Mouse (Mus musculus): ENCODE measurements around the gene Lrrc42. TPM values are rescaled to one million over a fixed set of nuclear protein-coding genes. Genes with fewer than 3 reads are reported as not detected.

Gene Lrrc42
- total and polyA plus RNA-seq, 3 experiments, result 5.0 to 10.1 (median 9.6) TPM

DNA sequence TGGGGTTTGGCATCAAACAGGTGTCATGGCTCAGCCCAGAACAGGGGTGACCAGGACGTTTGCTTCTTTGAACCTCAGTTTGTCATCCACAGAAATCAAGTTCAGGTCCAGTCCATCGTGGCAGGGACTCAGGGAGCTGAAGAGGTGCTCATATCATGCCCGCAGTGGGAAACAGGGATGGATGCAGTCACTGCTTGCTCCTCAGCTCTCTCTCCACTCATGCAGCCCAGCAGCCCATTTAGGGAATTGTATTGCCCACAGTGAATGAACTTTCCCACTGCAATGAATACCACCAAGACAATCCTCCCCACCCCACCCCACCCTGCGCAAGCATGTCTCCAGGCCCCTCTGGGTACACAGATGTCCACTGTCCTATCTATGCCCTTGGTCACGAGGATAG lies 41.4 kb downstream of the Lrrc42 start:
- H3K79me2 ChIP-seq (replicated peaks; ENCODE audit: control insufficient read depth, insufficient read depth, low read length), result no peaks in the 10 kb centered on the region
- H3K27ac ChIP-seq, result no peak overlapping the region
- no peaks in the 10 kb centered on the region for H3K27me3 ChIP-seq (ENCODE audit: control insufficient read depth, insufficient read depth, low read length)
- WGBS, result 77% methylated on average over 5 of the region's 5 CpGs
- H3K36me3 ChIP-seq (ENCODE audit: control insufficient read depth, insufficient read depth, low read length), result no peaks in the 10 kb centered on the region
- no peak for DNase-seq
- H3K4me3 ChIP-seq, result no peak overlapping the region
- no peak overlapping the region for H3K9ac ChIP-seq (ENCODE audit: low read depth, low read length)
- H3K4me1 ChIP-seq (ENCODE audit: control insufficient read depth, insufficient read depth, low read length), result no peaks in the 10 kb centered on the region
- intact Hi-C loops (cut with DNase I), result no loop called here
- TF ChIP-seq POLR2A (IDR thresholded peaks at IDR 0.05; ENCODE audit: insufficient read depth, low read depth, low read length), result no peak
- TF ChIP-seq CTCF (IDR thresholded peaks at IDR 0.05), result no peak
- TF ChIP-seq EP300 (IDR thresholded peaks at IDR 0.05; ENCODE audit: insufficient read depth, low read depth, low read length), result no peak

DNA sequence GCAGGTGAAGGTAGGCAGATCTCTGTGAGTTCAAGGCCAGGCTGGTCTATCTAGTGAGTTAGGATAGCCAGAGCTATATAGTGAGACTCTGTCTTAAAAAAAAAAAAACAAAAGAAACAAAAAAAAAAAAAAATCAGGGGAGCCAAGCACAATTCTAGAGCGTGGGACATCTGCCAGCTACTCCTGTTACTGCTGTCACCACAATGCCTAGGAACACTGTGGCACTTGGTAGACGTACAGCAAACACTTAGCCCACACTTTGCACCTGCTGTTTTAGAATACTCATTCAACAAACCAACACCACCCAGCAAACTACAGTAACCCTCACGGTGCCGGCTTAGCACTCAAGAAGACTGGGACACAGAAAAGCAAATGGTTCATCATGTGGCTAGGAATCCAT lies 41.9 kb downstream of the Lrrc42 start:
- TF ChIP-seq EP300 (IDR thresholded peaks at IDR 0.05; ENCODE audit: insufficient read depth, low read depth, low read length) (no peak), POLR2A (IDR thresholded peaks at IDR 0.05; ENCODE audit: insufficient read depth, low read depth, low read length) (no peak), CTCF (IDR thresholded peaks at IDR 0.05) (no peak)
- Histone ChIP-seq H3K4me1 (ENCODE audit: control insufficient read depth, insufficient read depth, low read length) (no peaks in the 10 kb centered on the region), H3K4me3 (no peak overlapping the region), H3K9ac (ENCODE audit: low read depth, low read length) (no peak overlapping the region), H3K36me3 (ENCODE audit: control insufficient read depth, insufficient read depth, low read length) (no peaks in the 10 kb centered on the region), H3K27me3 (ENCODE audit: control insufficient read depth, insufficient read depth, low read length) (no peaks in the 10 kb centered on the region), H3K79me2 (replicated peaks; ENCODE audit: control insufficient read depth, insufficient read depth, low read length) (no peaks in the 10 kb centered on the region), H3K27ac (no peak overlapping the region)
- 61% methylated on average over 4 of the region's 4 CpGs for WGBS
- intact Hi-C loops (cut with DNase I), result no loop called here
- DNase-seq, result no peak

DNA sequence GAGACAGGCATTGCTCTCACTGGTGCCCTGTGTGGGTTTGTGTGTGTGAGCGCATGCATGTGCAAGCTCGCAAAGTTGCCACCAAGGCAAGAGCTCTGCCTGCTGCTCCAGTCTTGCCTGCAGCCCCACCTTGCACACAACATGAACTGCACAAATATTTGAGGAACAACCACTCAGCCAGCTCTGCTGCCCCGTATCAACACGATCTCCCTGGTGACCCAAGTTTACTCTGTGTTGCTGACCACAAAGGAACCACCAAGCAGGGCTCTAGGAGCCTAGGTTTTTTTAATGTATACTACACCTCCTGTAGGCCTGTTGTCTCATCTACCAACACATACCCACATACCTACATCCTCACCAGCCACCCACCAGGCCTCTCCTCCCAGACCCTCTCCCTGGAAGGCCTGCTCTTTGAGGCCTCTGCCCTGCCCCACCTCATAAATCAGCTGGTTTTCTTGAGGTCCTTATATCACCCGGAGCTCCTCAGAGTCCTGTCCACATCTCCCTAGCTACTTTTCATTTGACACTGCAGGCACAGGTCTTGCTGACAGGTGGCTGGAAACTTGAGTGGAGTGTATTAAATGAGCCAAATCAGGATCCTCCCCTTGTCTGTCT lies 42.7 kb downstream of the Lrrc42 start:
- intact Hi-C loops (cut with DNase I), result no loop called here
- no peak for DNase-seq
- Histone ChIP-seq H3K36me3 (ENCODE audit: control insufficient read depth, insufficient read depth, low read length) (no peaks in the 10 kb centered on the region), H3K27ac (no peak overlapping the region), H3K27me3 (ENCODE audit: control insufficient read depth, insufficient read depth, low read length) (no peaks in the 10 kb centered on the region), H3K9ac (ENCODE audit: low read depth, low read length) (no peak overlapping the region), H3K79me2 (replicated peaks; ENCODE audit: control insufficient read depth, insufficient read depth, low read length) (no peaks in the 10 kb centered on the region), H3K4me3 (no peak overlapping the region), H3K4me1 (ENCODE audit: control insufficient read depth, insufficient read depth, low read length) (no peaks in the 10 kb centered on the region)
- TF ChIP-seq CTCF (IDR thresholded peaks at IDR 0.05) (no peak), EP300 (IDR thresholded peaks at IDR 0.05; ENCODE audit: insufficient read depth, low read depth, low read length) (no peak), POLR2A (IDR thresholded peaks at IDR 0.05; ENCODE audit: insufficient read depth, low read depth, low read length) (no peak)
- 73% methylated on average over 5 of the region's 5 CpGs for WGBS

DNA sequence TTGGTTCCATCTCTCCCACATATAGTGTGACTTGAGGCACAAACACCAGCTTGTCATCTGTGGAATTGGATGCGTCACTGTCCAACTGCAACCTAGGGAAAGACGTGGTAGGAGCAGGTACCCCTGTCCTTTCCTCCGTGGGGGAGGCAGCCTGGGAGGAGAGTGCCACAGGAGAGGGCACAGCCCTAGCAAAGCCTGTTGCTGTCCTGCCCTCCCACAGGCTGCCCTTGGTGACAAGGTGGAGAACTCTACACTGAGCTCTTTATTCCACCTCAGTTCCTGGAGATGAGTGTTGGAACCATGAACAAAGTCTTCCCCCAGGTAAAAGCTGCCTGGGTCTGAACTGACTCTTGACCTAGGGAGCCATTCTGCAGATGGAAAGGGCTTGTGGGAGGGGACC lies 44.5 kb downstream of the Lrrc42 start, which contains the start of gene Ldlrad1:
TSS of gene Ldlrad1 (plus strand) at position 301 of the 400 bp plus-strand sequence.
- Histone ChIP-seq H3K27ac (no peak within 1 kb of the TSS), H3K9ac (ENCODE audit: low read depth, low read length) (no peak within 1 kb of the TSS), H3K36me3 (ENCODE audit: control insufficient read depth, insufficient read depth, low read length) (no peaks in the 10 kb centered on the region), H3K4me3 (no peak within 1 kb of the TSS), H3K79me2 (replicated peaks; ENCODE audit: control insufficient read depth, insufficient read depth, low read length) (no peaks in the 10 kb centered on the region), H3K27me3 (ENCODE audit: control insufficient read depth, insufficient read depth, low read length) (no peaks in the 10 kb centered on the region), H3K4me1 (ENCODE audit: control insufficient read depth, insufficient read depth, low read length) (no peaks in the 10 kb centered on the region)
- 90% methylated on average over 3 of the region's 3 CpGs for WGBS
- DNase-seq, result no peak
- no peak for TF ChIP-seq EP300 (IDR thresholded peaks at IDR 0.05; ENCODE audit: insufficient read depth, low read depth, low read length)
- no peak for TF ChIP-seq POLR2A (IDR thresholded peaks at IDR 0.05; ENCODE audit: insufficient read depth, low read depth, low read length)
- TF ChIP-seq CTCF (IDR thresholded peaks at IDR 0.05), result no peak
- intact Hi-C loops (cut with DNase I), result no loop called here

DNA sequence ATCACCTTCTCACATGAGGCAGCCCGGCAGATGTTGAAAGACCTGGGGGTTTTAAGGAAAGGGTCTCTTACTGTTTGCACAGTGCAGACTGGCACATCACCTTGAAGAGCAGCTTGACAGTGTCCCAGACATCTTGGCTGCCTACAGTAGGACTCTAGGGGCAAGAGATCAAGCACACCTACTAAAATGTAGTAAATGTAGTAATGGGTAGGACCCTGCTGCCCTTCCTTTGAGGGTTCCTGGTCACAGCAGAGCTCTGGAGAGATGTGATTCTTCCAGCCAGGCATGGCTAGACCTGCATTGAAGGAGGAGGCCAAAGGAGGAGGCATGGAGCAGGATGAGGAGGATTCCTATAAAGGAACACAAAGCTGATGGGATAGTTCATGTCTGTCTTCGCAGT lies 46.3 kb downstream of the Lrrc42 start:
- H3K27me3 ChIP-seq (ENCODE audit: control insufficient read depth, insufficient read depth, low read length), result no peaks in the 10 kb centered on the region
- 96% methylated on average over 2 of the region's 2 CpGs for WGBS
- H3K27ac ChIP-seq, result no peak overlapping the region
- TF ChIP-seq CTCF (IDR thresholded peaks at IDR 0.05), result no peak
- no peak for TF ChIP-seq POLR2A (IDR thresholded peaks at IDR 0.05; ENCODE audit: insufficient read depth, low read depth, low read length)
- TF ChIP-seq EP300 (IDR thresholded peaks at IDR 0.05; ENCODE audit: insufficient read depth, low read depth, low read length), result no peak
- no peaks in the 10 kb centered on the region for H3K4me1 ChIP-seq (ENCODE audit: control insufficient read depth, insufficient read depth, low read length)
- no peak for DNase-seq
- no peaks in the 10 kb centered on the region for H3K79me2 ChIP-seq (replicated peaks; ENCODE audit: control insufficient read depth, insufficient read depth, low read length)
- H3K36me3 ChIP-seq (ENCODE audit: control insufficient read depth, insufficient read depth, low read length), result no peaks in the 10 kb centered on the region; the same call in 1 of the 2 replicates
- intact Hi-C loops (cut with DNase I), result no loop called here
- no peak overlapping the region for H3K9ac ChIP-seq (ENCODE audit: low read depth, low read length)
- H3K4me3 ChIP-seq, result no peak overlapping the region

DNA sequence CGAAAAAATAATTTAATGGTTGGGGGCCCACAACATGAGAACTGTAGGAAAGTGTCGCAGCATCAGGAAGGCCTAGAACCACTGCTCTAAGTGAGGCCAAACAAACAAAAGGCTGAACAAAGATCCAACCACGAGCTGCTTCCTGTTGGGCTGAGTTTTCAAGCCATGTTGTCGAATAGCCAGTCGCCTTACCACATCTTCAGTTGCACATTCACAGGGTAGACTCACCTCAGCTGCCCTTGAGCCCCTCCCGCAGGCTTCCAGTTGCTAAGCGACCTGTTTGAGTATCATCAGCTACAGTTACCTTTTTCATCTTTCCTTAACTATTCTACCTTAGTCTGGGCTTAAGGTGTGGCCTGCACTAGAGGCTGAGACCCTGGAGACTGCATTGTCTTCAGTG lies 50.3 kb downstream of the Lrrc42 start:
- intact Hi-C loops (cut with DNase I), result no loop called here
- H3K36me3 ChIP-seq (ENCODE audit: control insufficient read depth, insufficient read depth, low read length), result no peaks in the 10 kb centered on the region; the same call in 1 of the 2 replicates
- DNase-seq, result no peak
- H3K4me1 ChIP-seq (ENCODE audit: control insufficient read depth, insufficient read depth, low read length), result no peaks in the 10 kb centered on the region
- no peak overlapping the region for H3K27ac ChIP-seq
- H3K9ac ChIP-seq (ENCODE audit: low read depth, low read length), result no peak overlapping the region
- WGBS, result 82% methylated on average over 7 of the region's 7 CpGs
- no peaks in the 10 kb centered on the region for H3K27me3 ChIP-seq (ENCODE audit: control insufficient read depth, insufficient read depth, low read length)
- no peaks in the 10 kb centered on the region for H3K79me2 ChIP-seq (replicated peaks; ENCODE audit: control insufficient read depth, insufficient read depth, low read length)
- H3K4me3 ChIP-seq, result no peak overlapping the region
- TF ChIP-seq CTCF (IDR thresholded peaks at IDR 0.05) (no peak), EP300 (IDR thresholded peaks at IDR 0.05; ENCODE audit: insufficient read depth, low read depth, low read length) (no peak), POLR2A (IDR thresholded peaks at IDR 0.05; ENCODE audit: insufficient read depth, low read depth, low read length) (no peak)
